Comparison of ENCODE assay signal across 14 mouse cellular contexts in the genomic region with DNA sequence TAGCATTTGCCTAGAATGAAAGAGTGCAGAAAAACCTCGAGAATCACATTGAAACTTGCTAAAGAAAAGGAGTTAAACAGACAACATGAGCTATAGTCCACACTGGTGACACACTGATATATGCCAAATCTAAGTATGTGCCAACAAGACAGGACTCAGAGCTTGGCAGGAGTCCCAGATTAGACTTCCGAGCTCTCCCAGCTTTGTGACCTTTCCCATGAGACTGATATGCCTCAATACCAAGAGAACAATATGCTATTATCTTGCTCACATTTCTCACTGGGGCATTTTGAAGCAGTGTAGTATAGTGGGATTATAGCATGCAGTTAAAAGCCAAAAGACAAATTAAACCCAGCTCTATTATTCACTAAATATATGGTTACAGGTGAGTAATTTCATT.
DNase-seq lines count a peak whose midpoint lies in the region; ATAC-seq and TF ChIP-seq lines count a peak whose summit lies in the region.
"Had no signal": no experiment of that assay in that cellular context is flagged by ENCODE, and none has a peak within 500 bp of the region (broad histone marks: within the 10 kb centered on the region; RNA-seq: fewer than 3 reads in every experiment).

No protein-coding gene starts in this region.

- H3K4me3 ChIP-seq in left cerebral cortex, adult 2 months, result no peak overlapping the region
- H3K4me3 ChIP-seq in heart, postnatal 0 days (ENCODE audit: low read depth, low read length), result no peak overlapping the region
- no peak overlapping the region for H3K4me3 ChIP-seq in layer of hippocampus, adult 2 months
- H3K4me3 ChIP-seq: embryonic facial prominence, embryonic 15.5 days; liver, embryonic 15.5 days had no signal

- intact Hi-C loops in left cerebral cortex, postnatal 4 days (cut with DNase I), result no loop called here
- intact Hi-C loops in left cerebral cortex, adult 2 months (cut with DNase I), result no loop called here

- no peaks in the 10 kb centered on the region for H3K9me3 ChIP-seq in heart, postnatal 0 days (replicated peaks; ENCODE audit: control insufficient read depth, low read length)
- H3K9me3 ChIP-seq: embryonic facial prominence, embryonic 15.5 days; liver, embryonic 15.5 days had no signal

- ATAC-seq in heart, postnatal 0 days (ENCODE audit: insufficient read depth, low read depth), result peak; percentile 74
- ATAC-seq in monocyte, adult 5-6 weeks (replicated peaks; ENCODE audit: insufficient number of reproducible peaks, low FRiP score, low TSS enrichment, poor library complexity, severe bottlenecking), result no peak
- ATAC-seq: midbrain, embryonic 16.5 days had no signal

- no peak overlapping the region for H3K27ac ChIP-seq in left cerebral cortex, adult 2 months
- no peak overlapping the region for H3K27ac ChIP-seq in heart, postnatal 0 days (ENCODE audit: low read depth)
- no peak overlapping the region for H3K27ac ChIP-seq in layer of hippocampus, adult 2 months
- H3K27ac ChIP-seq: embryonic facial prominence, embryonic 15.5 days; liver, embryonic 15.5 days had no signal

- no peaks in the 10 kb centered on the region for H3K36me3 ChIP-seq in heart, postnatal 0 days (replicated peaks; ENCODE audit: control insufficient read depth, insufficient read depth, low read length)
- H3K36me3 ChIP-seq: embryonic facial prominence, embryonic 15.5 days; liver, embryonic 15.5 days had no signal

- peak; percentile 14 for DNase-seq in cerebellum, adult 11-12 months
- DNase-seq in cerebellum, adult 11 months, result no peak
- DNase-seq in left cerebral cortex, postnatal 4 days, result peak; percentile 9
- no peak for DNase-seq in left cerebral cortex, adult 2 months (ENCODE audit: extremely low spot score in 1 of 2, low spot score in 2 of 2)
- DNase-seq in adrenal gland, postnatal 25 days, result peak; percentile 1
- peak; percentile 32 for DNase-seq in heart, postnatal 0 days (ENCODE audit: low spot score)
- DNase-seq in layer of hippocampus, adult 2 months (ENCODE audit: low spot score in 2 of 2), result no peak
- DNase-seq: gastrocnemius, postnatal 10 days; kidney, adult 8-10 months; layer of hippocampus, postnatal 36 days had no signal

- no peak overlapping the region for H3K4me2 ChIP-seq in heart, postnatal 0 days (ENCODE audit: low read depth, low read length)
- H3K4me2 ChIP-seq: embryonic facial prominence, embryonic 15.5 days; liver, embryonic 15.5 days had no signal

- no peaks in the 10 kb centered on the region for H3K4me1 ChIP-seq in heart, postnatal 0 days (ENCODE audit: control insufficient read depth, insufficient read depth)
- H3K4me1 ChIP-seq: embryonic facial prominence, embryonic 15.5 days; liver, embryonic 15.5 days had no signal

- H3K9ac ChIP-seq in heart, postnatal 0 days (replicated peaks; ENCODE audit: low read depth, low read length), result no peak overlapping the region
- H3K9ac ChIP-seq: embryonic facial prominence, embryonic 15.5 days; liver, embryonic 15.5 days had no signal

- TF ChIP-seq CTCF in left cerebral cortex, adult 2 months (IDR thresholded peaks at IDR 0.05), result no peak
- TF ChIP-seq CTCF in heart, postnatal 0 days (IDR thresholded peaks at IDR 0.05; ENCODE audit: low read depth), result no peak
- TF ChIP-seq CTCF in layer of hippocampus, adult 2 months (conservative IDR thresholded peaks at IDR 0.05), result no peak

- no peaks in the 10 kb centered on the region for H3K27me3 ChIP-seq in heart, postnatal 0 days (ENCODE audit: control insufficient read depth, insufficient read depth, low read length)
- H3K27me3 ChIP-seq: embryonic facial prominence, embryonic 15.5 days; liver, embryonic 15.5 days had no signal

- WGBS in heart, postnatal 0 days, result 11% methylated on average over 2 of the region's 2 CpGs

- TF ChIP-seq EP300 in heart, postnatal 0 days (IDR thresholded peaks at IDR 0.05; ENCODE audit: low read depth), result no peak

Comparison
In these comparisons a context has a peak if more than half of its experiments do, and no peak if none do; other contexts are left out.
1. DNase-seq: peak in cerebellum, adult 11-12 months (single experiment), left cerebral cortex, postnatal 4 days (single experiment), adrenal gland, postnatal 25 days (single experiment) and heart, postnatal 0 days (single experiment); none in cerebellum, adult 11 months (single experiment), left cerebral cortex, adult 2 months (0 of 2) and layer of hippocampus, adult 2 months (0 of 2).